Mouse (Mus musculus): Measurements from ENCODE around the gene Cd180. TPM values are rescaled to one million over a fixed set of nuclear protein-coding genes. Genes with fewer than 3 reads are reported as not detected.

The Cd180 gene
- polyA plus RNA-seq (2014; fragmentation: Nextera tagmentation; extraction: Ambion mirVana), result 0.39 and 0.49 TPM in 2 replicates

DNA sequence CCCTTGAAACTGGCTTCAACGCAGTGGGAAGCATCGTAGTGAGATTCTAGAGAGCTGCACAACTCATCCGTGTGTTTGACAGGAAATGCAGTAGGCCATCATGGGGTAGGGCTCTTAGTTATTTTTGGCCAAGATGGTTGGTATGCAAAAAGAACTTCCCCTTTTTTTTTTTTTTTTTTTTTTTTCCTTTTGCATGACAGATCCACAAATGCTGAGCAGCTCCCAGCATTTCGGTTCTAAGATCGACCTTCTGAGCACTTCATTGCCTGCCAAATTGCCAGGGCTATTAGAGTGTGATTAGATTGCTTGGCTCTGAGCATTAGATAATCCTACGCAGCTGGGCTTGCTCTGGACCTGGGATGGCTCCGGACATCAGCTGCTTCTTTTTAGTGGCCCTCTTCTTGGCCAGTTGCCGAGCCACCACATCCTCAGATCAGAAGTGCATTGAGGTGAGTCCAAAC is at the start of gene Cd180:
TSS of gene Cd180 (plus strand) at position 218 of the 461 bp plus-strand sequence.
- no peak within 1 kb of the TSS for H3K4me2 ChIP-seq
- H3K27me3 ChIP-seq (ENCODE audit: control insufficient read depth, insufficient read depth, low read length), result no peaks in the 10 kb centered on the region
- H3K27ac ChIP-seq (ENCODE audit: low read depth, low read length), result no peak within 1 kb of the TSS
- no peaks in the 10 kb centered on the region for H3K9me3 ChIP-seq (replicated peaks; ENCODE audit: control insufficient read depth, low read length)
- no peak within 1 kb of the TSS for H3K4me3 ChIP-seq (ENCODE audit: low read depth, low read length)
- no peak within 1 kb of the TSS for H3K9ac ChIP-seq (ENCODE audit: low read depth, low read length)
- no peak for ATAC-seq (replicated peaks; ENCODE audit: insufficient number of reproducible peaks, low FRiP score, low TSS enrichment)
- 70% methylated on average over 8 of the region's 8 CpGs for WGBS (ENCODE audit: insufficient replicate concordance)
- no peaks in the 10 kb centered on the region for H3K36me3 ChIP-seq (ENCODE audit: control insufficient read depth, insufficient read depth, low read length)
- H3K4me1 ChIP-seq (ENCODE audit: control insufficient read depth, insufficient read depth, low read length), result 0 out of 2 replicates have a peak, but pooled peaks cover 3% of the 10 kb centered on the region

- Histone ChIP-seq H3K4me3 (ENCODE audit: low read depth, low read length) (peak overlapping the region; percentile 29; the same call in 1 of the 2 replicates), H3K27me3 (ENCODE audit: control insufficient read depth, insufficient read depth, low read length) (no peaks in the 10 kb centered on the region), H3K4me1 (ENCODE audit: control insufficient read depth, insufficient read depth, low read length) (0 out of 2 replicates have a peak, but pooled peaks cover 4% of the 10 kb centered on the region), H3K9ac (ENCODE audit: low read depth, low read length) (no peak overlapping the region), H3K9me3 (replicated peaks; ENCODE audit: control insufficient read depth, low read length) (no peaks in the 10 kb centered on the region), H3K36me3 (ENCODE audit: control insufficient read depth, insufficient read depth, low read length) (no peaks in the 10 kb centered on the region), H3K4me2 (peak overlapping the region; percentile 57; the same call in 1 of the 2 replicates), H3K27ac (ENCODE audit: low read depth, low read length) (no peak overlapping the region)
- WGBS (ENCODE audit: insufficient replicate concordance), result 47% methylated on average over 8 of the region's 8 CpGs
- ATAC-seq (replicated peaks; ENCODE audit: insufficient number of reproducible peaks, low FRiP score, low TSS enrichment), result no peak
These were observed 49.0 kb upstream of the Cd180 start for GRCm38 (mm10) chr13:102644344-102644743.

- H3K4me2 ChIP-seq, result peak overlapping the region; percentile 57
- no peaks in the 10 kb centered on the region for H3K9me3 ChIP-seq (replicated peaks; ENCODE audit: control insufficient read depth, low read length)
- peak overlapping the region; percentile 29; the same call in 1 of the 2 replicates for H3K4me3 ChIP-seq (ENCODE audit: low read depth, low read length)
- ATAC-seq (replicated peaks; ENCODE audit: insufficient number of reproducible peaks, low FRiP score, low TSS enrichment), result no peak
- H3K27me3 ChIP-seq (ENCODE audit: control insufficient read depth, insufficient read depth, low read length), result no peaks in the 10 kb centered on the region
- no peak overlapping the region for H3K27ac ChIP-seq (ENCODE audit: low read depth, low read length)
- 30% methylated on average over 17 of the region's 17 CpGs for WGBS (ENCODE audit: insufficient replicate concordance)
- H3K4me1 ChIP-seq (ENCODE audit: control insufficient read depth, insufficient read depth, low read length), result 0 out of 2 replicates have a peak, but pooled peaks cover 4% of the 10 kb centered on the region
- no peak overlapping the region for H3K9ac ChIP-seq (ENCODE audit: low read depth, low read length)
- H3K36me3 ChIP-seq (ENCODE audit: control insufficient read depth, insufficient read depth, low read length), result no peaks in the 10 kb centered on the region
These were observed 48.4 kb upstream of the Cd180 start for GRCm38 (mm10) chr13:102644789-102645551.

DNA sequence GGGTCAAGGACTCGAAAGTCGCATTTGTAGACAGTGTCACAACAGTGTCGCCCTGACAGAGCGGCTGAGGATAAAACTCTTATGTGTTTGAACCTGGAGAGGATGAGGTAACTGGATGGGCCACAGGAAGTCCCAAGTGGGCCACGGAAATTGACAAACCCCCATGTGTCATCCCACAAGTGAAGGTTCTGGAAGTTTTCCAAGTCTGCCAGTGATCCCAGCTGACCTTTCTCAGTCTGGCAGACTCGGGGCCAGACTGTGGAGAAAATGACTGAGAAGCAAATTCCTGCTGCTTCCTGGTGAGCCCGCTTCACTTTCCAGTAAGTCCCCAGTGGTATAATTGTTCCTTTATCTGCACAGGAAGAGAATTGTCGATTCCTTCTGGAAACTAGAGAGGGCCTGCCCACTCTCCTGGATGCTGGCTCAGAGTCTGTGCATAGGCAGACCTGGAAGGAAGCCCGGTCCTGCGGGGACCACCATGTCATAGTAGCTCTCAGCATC is 47.0 kb upstream of the Cd180 start:
- Histone ChIP-seq H3K27me3 (ENCODE audit: control insufficient read depth, insufficient read depth, low read length) (no peaks in the 10 kb centered on the region), H3K4me2 (no peak overlapping the region; the same call in 1 of the 2 replicates), H3K27ac (ENCODE audit: low read depth, low read length) (peak overlapping the region; percentile 31; the same call in 1 of the 2 replicates), H3K4me1 (ENCODE audit: control insufficient read depth, insufficient read depth, low read length) (0 out of 2 replicates have a peak, but pooled peaks cover 4% of the 10 kb centered on the region), H3K36me3 (ENCODE audit: control insufficient read depth, insufficient read depth, low read length) (no peaks in the 10 kb centered on the region), H3K9ac (ENCODE audit: low read depth, low read length) (no peak overlapping the region), H3K4me3 (ENCODE audit: low read depth, low read length) (no peak overlapping the region), H3K9me3 (replicated peaks; ENCODE audit: control insufficient read depth, low read length) (no peaks in the 10 kb centered on the region)
- ATAC-seq (replicated peaks; ENCODE audit: insufficient number of reproducible peaks, low FRiP score, low TSS enrichment), result peak; percentile 76
- WGBS (ENCODE audit: insufficient replicate concordance), result 43% methylated on average over 10 of the region's 10 CpGs

DNA sequence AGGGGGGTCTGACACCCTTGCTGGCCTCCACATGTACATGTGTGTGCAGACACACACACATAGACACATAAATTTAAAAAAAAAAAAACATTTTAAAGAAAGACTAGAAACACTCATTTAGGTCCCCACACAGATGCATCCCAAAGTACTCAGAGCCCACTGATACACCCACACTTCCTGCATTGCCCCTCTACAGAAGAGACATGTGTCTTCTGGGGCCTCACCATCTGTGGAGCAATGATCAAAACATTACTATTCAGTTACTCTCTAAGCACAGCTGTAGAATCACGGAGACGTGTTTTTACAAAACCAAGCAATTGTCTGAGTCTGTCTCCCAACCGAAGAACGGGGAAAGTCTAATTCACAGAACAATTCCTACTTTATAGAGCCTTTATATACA is 45.8 kb upstream of the Cd180 start:
- no peak for ATAC-seq (replicated peaks; ENCODE audit: insufficient number of reproducible peaks, low FRiP score, low TSS enrichment)
- H3K4me2 ChIP-seq, result no peak overlapping the region
- H3K4me3 ChIP-seq (ENCODE audit: low read depth, low read length), result no peak overlapping the region
- H3K27me3 ChIP-seq (ENCODE audit: control insufficient read depth, insufficient read depth, low read length), result no peaks in the 10 kb centered on the region
- 0 out of 2 replicates have a peak, but pooled peaks cover 4% of the 10 kb centered on the region for H3K4me1 ChIP-seq (ENCODE audit: control insufficient read depth, insufficient read depth, low read length)
- 92% methylated on average over 4 of the region's 4 CpGs for WGBS (ENCODE audit: insufficient replicate concordance)
- no peak overlapping the region for H3K27ac ChIP-seq (ENCODE audit: low read depth, low read length)
- no peak overlapping the region for H3K9ac ChIP-seq (ENCODE audit: low read depth, low read length)
- no peaks in the 10 kb centered on the region for H3K9me3 ChIP-seq (replicated peaks; ENCODE audit: control insufficient read depth, low read length)
- no peaks in the 10 kb centered on the region for H3K36me3 ChIP-seq (ENCODE audit: control insufficient read depth, insufficient read depth, low read length)

- 84% methylated on average over 6 of the region's 6 CpGs for WGBS (ENCODE audit: insufficient replicate concordance)
- Histone ChIP-seq H3K9me3 (replicated peaks; ENCODE audit: control insufficient read depth, low read length) (no peaks in the 10 kb centered on the region), H3K4me2 (no peak overlapping the region), H3K9ac (ENCODE audit: low read depth, low read length) (no peak overlapping the region), H3K4me1 (ENCODE audit: control insufficient read depth, insufficient read depth, low read length) (no peaks in the 10 kb centered on the region), H3K27me3 (ENCODE audit: control insufficient read depth, insufficient read depth, low read length) (no peaks in the 10 kb centered on the region), H3K36me3 (ENCODE audit: control insufficient read depth, insufficient read depth, low read length) (no peaks in the 10 kb centered on the region), H3K27ac (ENCODE audit: low read depth, low read length) (no peak overlapping the region), H3K4me3 (ENCODE audit: low read depth, low read length) (no peak overlapping the region)
- ATAC-seq (replicated peaks; ENCODE audit: insufficient number of reproducible peaks, low FRiP score, low TSS enrichment), result no peak
These were observed 41.0 kb upstream of the Cd180 start for GRCm38 (mm10) chr13:102652303-102652889.

DNA sequence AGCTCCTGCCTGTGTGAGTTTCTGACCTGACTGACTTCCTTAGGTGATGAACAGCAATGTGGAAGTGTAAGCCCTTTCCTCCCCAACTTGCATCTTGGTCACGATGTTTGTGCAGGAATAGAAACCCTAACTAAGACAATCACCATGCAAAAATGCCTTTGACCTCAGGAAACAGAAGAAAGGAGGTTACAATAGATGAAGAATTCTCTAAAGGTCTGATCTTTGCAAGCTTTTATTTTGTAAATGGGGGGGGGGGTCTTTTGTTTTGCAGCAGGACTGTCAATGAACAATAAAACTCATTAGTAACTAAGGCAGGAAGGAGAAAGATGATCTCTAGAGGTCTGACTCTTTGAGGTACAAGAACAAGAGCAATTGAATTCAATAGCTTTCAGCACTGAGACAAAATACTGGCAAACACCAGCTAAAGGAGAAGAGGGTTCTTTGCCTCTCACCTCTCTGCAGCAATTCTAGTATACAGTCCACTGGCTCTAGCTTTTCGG is 38.2 kb upstream of the Cd180 start:
- Histone ChIP-seq H3K4me1 (ENCODE audit: control insufficient read depth, insufficient read depth, low read length) (no peaks in the 10 kb centered on the region), H3K36me3 (ENCODE audit: control insufficient read depth, insufficient read depth, low read length) (no peaks in the 10 kb centered on the region), H3K4me2 (no peak overlapping the region), H3K9ac (ENCODE audit: low read depth, low read length) (no peak overlapping the region), H3K9me3 (replicated peaks; ENCODE audit: control insufficient read depth, low read length) (no peaks in the 10 kb centered on the region), H3K27ac (ENCODE audit: low read depth, low read length) (no peak overlapping the region), H3K4me3 (ENCODE audit: low read depth, low read length) (no peak overlapping the region), H3K27me3 (ENCODE audit: control insufficient read depth, insufficient read depth, low read length) (no peaks in the 10 kb centered on the region)
- 66% methylated on average over 2 of the region's 2 CpGs for WGBS (ENCODE audit: insufficient replicate concordance)
- no peak for ATAC-seq (replicated peaks; ENCODE audit: insufficient number of reproducible peaks, low FRiP score, low TSS enrichment)

- no peaks in the 10 kb centered on the region for H3K4me1 ChIP-seq (ENCODE audit: control insufficient read depth, insufficient read depth, low read length)
- H3K27me3 ChIP-seq (ENCODE audit: control insufficient read depth, insufficient read depth, low read length), result no peaks in the 10 kb centered on the region
- WGBS (ENCODE audit: insufficient replicate concordance), result 59% methylated on average over 11 of the region's 11 CpGs
- no peak overlapping the region for H3K27ac ChIP-seq (ENCODE audit: low read depth, low read length)
- no peaks in the 10 kb centered on the region for H3K9me3 ChIP-seq (replicated peaks; ENCODE audit: control insufficient read depth, low read length)
- no peak overlapping the region for H3K4me2 ChIP-seq
- no peak overlapping the region for H3K9ac ChIP-seq (ENCODE audit: low read depth, low read length)
- no peak overlapping the region for H3K4me3 ChIP-seq (ENCODE audit: low read depth, low read length)
- H3K36me3 ChIP-seq (ENCODE audit: control insufficient read depth, insufficient read depth, low read length), result no peaks in the 10 kb centered on the region
- no peak for ATAC-seq (replicated peaks; ENCODE audit: insufficient number of reproducible peaks, low FRiP score, low TSS enrichment)
These were observed 37.1 kb upstream of the Cd180 start for GRCm38 (mm10) chr13:102656153-102656690.

All from heart, embryonic 11.5 days (tissue).